Mouse (Mus musculus) right cerebral cortex, postnatal 36 days (tissue): Measurements from ENCODE around the gene Tomm20l.
"Not testable (repeated sequence)": the region's sequence is repeated elsewhere in the genome, so short reads cannot be mapped to it uniquely, and the experiment has no call there.

Source experiments
- DNase-seq, 2 experiments: peaks; one replicate each; pipeline ENCODE4 v3.0.0; 2022; ENCODE audit warnings: low spot score in 2 of 2, mixed read lengths in 1 of 2

Tomm20l gene

DNA sequence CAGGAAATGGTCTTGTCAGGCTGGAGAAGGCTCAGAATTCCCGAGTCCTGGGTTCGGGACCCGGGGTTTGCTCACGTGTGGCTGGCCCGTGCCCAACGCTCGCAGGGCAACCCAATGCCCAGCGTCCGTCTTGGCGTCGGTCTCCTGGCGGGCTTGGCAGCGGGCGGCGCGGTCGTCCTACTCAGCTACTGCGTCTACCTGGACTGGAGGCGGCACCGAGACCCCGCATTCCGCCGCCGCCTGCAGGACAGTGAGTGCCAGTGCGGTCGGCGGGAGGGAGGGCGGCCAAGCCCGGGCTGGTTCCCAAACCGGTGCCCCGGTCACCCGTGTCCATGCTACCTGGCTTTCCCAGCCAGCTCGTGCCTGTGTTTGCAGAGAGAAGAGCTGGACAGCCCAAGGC is at the start of gene Tomm20l:
Tomm20l (plus strand) TSS at position 98 of the 400 bp plus-strand sequence.
- no peak for DNase-seq

DNA sequence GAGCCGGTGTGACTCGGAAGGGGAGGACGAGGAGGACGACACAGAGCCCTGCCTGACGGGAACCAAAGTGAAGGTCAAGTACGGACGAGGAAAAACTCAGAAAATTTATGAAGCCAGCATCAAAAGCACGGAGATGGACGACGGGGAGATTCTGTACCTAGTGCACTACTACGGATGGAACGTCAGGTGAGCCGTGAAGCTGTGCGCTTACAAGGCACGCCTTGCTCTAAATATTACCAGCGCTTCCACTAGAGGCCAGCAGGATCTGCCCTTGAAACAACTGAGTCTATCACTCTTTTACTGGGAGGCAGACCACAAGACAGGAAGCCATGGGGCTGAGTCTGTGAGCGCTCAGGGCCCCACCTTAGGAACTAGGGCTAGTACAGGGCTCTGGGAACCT is 41.4 kb upstream of the Tomm20l start:
- DNase-seq, result no peak

DNA sequence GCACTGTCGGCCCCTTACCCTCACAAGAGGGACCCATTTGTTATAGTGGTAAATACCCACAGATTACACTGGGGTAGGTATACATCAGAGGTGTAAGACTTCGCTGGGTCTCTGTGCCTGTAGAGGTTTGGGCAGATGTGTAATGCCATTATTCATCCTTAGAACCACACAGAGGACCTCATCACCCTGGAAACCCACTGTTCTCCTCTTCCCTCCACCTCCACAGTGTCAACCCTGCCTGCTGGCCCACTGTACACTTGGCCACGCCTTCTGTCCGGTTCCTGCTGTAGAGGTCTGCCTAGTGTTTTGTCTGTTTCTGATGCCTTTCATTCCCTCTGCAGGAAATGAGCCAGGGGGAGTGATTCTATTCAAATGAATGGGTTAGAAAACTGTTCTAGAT is 39.2 kb upstream of the Tomm20l start:
- no peak for DNase-seq

DNA sequence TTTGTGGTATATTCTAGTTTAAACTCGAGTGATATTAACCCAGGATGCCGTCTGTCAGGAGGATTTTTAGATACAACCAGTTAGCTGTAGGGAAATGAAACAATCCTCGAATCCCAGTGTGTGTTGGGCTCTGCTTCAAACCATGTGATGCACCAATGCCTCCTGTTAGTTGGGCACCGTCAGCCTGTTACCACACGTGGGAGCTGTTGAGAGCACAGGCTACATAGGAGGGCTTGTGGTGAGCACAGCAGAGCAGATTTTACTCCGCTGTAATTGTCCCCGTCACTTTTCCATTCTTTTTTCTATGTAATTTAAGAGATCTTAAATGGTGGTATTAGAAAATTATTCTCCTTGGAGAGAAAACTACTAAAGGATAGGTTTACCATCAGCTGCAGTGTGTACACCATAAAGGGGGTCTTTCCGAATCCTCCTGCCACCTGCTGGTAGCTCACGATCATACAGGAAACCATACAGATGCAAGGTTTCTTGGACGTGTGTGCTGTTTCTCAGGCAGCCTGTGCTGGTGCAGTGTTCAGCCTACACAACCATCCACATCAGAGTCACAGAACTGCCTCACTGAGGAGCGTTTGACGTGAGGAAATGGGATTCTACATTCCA is 38.0 kb upstream of the Tomm20l start:
- DNase-seq, result no peak

- DNase-seq, result no peak
Measured at GRCm38 (mm10) chr12:71086331-71086730, 24.9 kb upstream of the Tomm20l start.

DNA sequence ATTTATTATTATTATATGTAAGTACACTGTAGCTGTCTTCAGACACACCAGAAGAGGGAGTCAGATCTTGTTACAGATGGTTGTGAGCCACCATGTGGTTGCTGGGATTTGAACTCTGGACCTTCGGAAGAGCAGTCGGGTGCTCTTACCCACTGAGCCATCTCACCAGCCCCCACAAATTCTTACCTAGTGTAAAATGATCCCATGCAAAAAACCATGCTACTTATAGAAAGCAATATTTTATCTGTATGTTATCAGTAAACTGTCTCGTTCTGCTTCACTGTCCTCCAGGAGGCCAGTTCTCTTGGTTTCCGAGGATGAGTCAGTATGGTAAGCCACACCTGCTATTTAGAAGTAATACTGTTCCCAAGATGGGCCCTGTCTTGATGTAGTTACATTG is 7.0 kb upstream of the Tomm20l start:
- DNase-seq, result not testable (repeated sequence)

- DNase-seq, result no peak
Measured at GRCm38 (mm10) chr12:71107216-71107771, 3.9 kb upstream of the Tomm20l start.

DNA sequence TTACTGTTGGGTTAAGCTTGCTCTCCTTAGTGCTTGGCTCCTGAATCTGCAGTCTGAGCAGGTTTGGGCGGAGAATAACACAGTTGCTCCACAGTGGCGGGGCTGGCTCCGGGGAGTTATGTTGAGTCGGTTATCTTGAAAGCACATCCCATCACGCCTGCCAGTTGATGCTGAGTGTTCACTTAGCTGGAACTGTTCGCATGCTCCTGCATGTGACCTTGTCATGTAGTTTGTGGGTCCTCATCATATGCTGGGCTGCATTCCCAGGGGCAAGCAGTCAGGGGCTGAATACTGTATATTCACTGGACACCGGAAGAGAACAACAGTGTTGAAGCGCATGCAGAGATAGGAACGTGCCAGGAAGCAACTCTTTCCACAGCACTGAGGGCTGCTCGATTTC is 1.8 kb downstream of the Tomm20l start:
- no peak for DNase-seq

GRCm38 (mm10) chr12:71113675-71114288 is 2.6 kb downstream of the Tomm20l start:
- DNase-seq, result peak; percentile 62 to 77

DNA sequence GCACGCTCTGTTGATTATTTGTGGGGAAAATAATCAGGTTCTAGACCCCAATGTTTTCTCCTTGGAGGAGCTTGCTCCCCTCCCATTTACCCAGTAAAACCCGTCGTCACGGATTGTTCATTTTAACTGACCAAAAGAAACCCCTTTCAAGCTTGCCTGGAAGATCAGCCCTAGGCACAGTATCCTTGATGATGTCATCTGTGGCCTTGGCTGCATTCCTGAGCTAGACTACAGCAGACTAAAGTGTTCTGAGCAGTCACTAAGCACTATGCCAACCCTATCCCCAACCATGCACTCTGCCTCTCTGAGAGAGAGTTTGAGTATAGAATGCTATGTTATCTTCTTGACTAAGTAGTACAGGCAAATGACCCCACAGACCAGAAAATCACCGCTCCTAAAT is 5.2 kb downstream of the Tomm20l start:
- DNase-seq, result no peak

DNA sequence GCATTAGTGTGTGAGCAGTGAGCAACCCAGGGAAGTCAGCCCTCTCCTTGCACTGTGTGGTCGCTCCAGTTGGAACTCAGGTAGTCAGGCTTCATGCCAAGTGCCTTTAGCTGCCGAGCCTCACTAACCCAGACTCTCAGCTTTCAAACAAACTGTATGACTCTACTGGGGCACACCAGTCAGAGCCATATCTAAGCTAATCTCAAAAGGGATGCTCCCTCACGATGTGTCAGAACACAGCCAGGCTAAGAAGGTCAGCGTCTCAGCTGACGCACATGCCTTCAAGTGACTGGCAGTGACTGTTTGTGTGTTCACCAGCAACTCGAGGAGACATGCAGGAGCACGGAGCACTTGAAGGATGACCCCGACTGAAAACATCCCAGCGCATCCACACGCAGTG is 11.5 kb downstream of the Tomm20l start:
- DNase-seq, result no peak

DNA sequence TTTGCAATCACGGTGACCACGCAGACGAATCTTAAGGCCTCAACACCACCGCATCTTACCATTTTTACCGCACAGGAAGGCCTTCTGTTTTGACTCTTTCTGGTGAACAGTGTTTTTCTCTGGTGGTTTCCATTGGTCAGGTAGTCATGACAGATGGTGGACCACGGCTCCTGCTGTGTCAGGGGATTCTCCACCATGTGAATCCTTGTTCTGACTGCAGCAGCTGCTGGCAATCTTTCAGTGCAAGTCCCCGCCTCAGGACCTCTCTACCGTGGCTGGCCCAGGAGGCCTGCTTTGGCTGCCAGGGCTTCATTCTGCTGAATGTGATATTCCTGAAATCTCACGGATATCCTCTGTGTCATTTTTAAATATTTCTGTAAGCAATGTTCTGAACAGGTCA is 12.1 kb downstream of the Tomm20l start:
- DNase-seq, result no peak

- no peak for DNase-seq
Measured at GRCm38 (mm10) chr12:71135581-71135980, 24.4 kb downstream of the Tomm20l start.

- peak; percentile 69 to 72 for DNase-seq
Measured at GRCm38 (mm10) chr12:71136130-71136973, 25.1 kb downstream of the Tomm20l start, which contains the start of the genes Timm9 and 2700049A03Rik. Timm9 (minus strand) TSS chr12:71136684. 2700049A03Rik (plus strand) TSS chr12:71136848.

DNA sequence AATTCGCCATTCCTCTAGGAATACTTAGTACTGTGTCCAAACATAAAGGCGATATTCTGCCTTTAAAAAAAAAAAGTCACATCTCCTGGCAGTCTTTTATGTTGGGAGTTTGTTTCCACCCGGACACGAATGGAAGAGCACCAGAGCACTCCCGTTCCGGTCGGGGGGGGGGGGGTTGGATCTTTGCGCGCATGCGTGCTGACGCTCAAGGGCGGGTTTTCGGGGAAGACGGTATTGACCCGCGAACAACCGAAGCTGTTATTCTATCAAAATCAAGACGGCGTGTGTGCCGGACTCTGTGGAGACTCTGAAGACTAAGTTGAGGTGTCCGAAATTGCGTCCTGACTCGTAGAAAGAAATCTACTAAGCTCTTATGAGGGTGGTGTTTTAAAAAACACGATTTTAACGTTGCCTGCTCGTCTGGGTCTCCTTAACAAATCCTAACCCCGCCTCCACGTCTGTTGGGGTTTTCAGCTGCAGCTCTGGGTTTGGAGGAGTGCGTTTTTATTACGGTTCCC is 25.8 kb downstream of the Tomm20l start:
- peak; percentile 43 to 53 for DNase-seq

- no peak for DNase-seq
Measured at GRCm38 (mm10) chr12:71137686-71138085, 26.5 kb downstream of the Tomm20l start.

DNA sequence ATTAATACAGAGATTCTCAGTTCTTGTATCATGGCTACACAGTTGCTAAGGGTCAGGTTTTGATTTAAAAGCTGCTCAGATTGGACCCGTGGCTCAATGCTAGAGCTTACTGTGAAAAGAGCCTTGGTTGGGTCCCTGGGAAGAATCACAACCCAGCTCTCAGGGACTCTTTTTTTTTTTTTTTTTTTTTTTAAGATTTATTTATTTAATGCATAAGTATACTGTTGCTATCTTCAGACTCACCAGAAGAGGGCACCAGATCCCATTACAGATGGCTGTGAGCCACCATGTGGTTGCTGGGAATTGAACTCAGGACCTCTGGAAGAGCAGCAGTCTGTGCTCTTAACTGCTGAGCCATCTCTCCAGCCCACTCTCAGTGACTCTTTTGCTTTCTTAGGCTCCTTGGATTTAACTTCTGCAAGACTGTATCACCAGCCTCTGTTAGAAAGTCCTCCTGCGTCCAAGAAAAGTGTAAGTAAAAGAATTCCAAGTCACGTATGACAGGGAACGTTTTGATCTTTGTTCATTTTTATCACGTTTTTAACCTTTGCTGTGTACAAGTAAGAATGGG is 28.1 kb downstream of the Tomm20l start:
- DNase-seq, result no peak

- no peak for DNase-seq
Measured at GRCm38 (mm10) chr12:71141189-71141588, 30.0 kb downstream of the Tomm20l start.

GRCm38 (mm10) chr12:71147641-71148040 is 36.4 kb downstream of the Tomm20l start:
- DNase-seq, result peak in 1 of 2 experiments; percentile 20

DNA sequence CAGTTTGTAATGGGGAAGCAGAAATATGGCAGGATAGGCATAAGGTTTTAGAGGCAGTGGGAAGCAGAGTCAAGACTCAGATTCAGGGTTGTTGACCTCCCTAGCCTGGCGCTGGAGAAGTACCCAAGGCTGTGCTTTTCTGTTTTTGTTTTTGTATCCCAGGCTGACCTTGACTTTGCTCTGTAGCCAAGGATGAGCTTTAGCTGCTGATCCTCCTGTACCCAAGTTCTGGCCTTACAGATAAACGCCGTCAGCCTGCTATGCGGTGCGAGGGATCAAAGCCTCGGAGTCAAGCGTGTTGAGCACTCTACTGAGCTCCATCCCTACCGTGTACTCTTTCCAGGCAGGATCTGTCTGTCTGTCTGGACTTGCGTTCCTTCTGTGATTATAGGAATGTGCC is 37.6 kb downstream of the Tomm20l start:
- no peak for DNase-seq

DNA sequence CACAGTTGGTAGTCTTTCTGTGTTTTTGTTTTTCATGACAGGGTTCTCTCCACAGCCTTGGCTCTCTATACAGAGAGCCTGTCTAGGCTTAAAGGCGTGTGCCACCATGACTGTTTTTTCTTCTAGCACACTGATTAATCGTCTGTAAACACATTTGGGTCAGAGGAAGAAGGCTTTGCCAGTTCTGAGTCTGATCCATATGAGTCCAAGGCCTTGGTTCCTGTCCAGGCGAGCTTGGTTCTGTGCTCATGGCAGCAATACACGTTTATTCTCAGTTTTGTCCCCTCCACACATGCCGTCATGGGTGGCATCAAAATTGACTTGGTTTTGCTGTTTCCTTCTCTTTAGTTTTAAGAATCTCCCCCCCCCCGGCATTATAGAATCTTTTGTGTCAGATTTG is 38.2 kb downstream of the Tomm20l start:
- no peak for DNase-seq

- no peak for DNase-seq
Measured at GRCm38 (mm10) chr12:71150167-71150566, 38.9 kb downstream of the Tomm20l start.
